Mouse (Mus musculus) neural tube, embryonic 15.5 days (tissue): ENCODE results near the gene Slco4c1. TPM values are rescaled to one million over a fixed set of nuclear protein-coding genes. Genes with fewer than 3 reads are reported as not detected.

ENCODE experiments used
- ATAC-seq: fragments of 200-750 bp; cut with Nextera tagmentation; 2 replicates; pipeline ENCODE4 v1.8.0; 2017; ENCODE audit warnings: mild to moderate bottlenecking, moderate TSS enrichment, moderate library complexity; ENCODE audit not compliant: low FRiP score
- H3K27ac ChIP-seq: fragments of 300-500 bp; sonication (generic); replicated peaks from 2 replicates; pipeline ENCODE4 v1.5.1; 2015; ENCODE audit warnings: mild to moderate bottlenecking, inconsistent platforms
- H3K27me3 ChIP-seq: fragments of 300-500 bp; sonication (generic); replicated peaks from 2 replicates; pipeline ENCODE4 v1.6.1; 2015; ENCODE audit warnings: inconsistent platforms
- H3K36me3 ChIP-seq: fragments of 300-500 bp; sonication (generic); 2 replicates; pipeline ENCODE4 v1.6.1; 2015; ENCODE audit warnings: inconsistent platforms
- H3K4me1 ChIP-seq: fragments of 300-500 bp; sonication (generic); 2 replicates; pipeline ENCODE4 v1.6.1; 2015; ENCODE audit warnings: inconsistent platforms
- H3K4me2 ChIP-seq: fragments of 300-500 bp; sonication (generic); 2 replicates; pipeline ENCODE4 v1.6.1; 2015; ENCODE audit warnings: inconsistent platforms, mild to moderate bottlenecking, moderate library complexity
- H3K4me3 ChIP-seq: fragments of 300-500 bp; sonication (generic); replicated peaks from 2 replicates; pipeline ENCODE4 v1.5.1; 2015; ENCODE audit warnings: mild to moderate bottlenecking, inconsistent platforms
- H3K9ac ChIP-seq: fragments of 300-500 bp; sonication (generic); replicated peaks from 2 replicates; pipeline ENCODE4 v1.6.1; 2015; ENCODE audit warnings: mild to moderate bottlenecking, inconsistent platforms
- H3K9me3 ChIP-seq: fragments of 300-500 bp; sonication (generic); replicated peaks from 2 replicates; pipeline ENCODE4 v1.6.1; 2016; ENCODE audit warnings: inconsistent platforms
- WGBS: fragments of 180-500 bp; shearing (Covaris S2); methylation state at CpG from one replicate; pipeline ENCODE4 v1.1.7; 2015; ENCODE audit warnings: mixed read lengths; 5-methylcytosine and 5-hydroxymethylcytosine counted together
- polyA plus RNA-seq: library from polyadenylated mRNA; unstranded; fragments of >200 nt; fragmentation: Nextera tagmentation; extraction: Ambion mirVana; gene quantifications from 2 replicates; pipeline ENCODE4 v1.2.1, GENCODE M21; 2015

Gene Slco4c1
- polyA plus RNA-seq, 1 experiment from 2014 or later, result 1.2 TPM

GRCm38 (mm10) chr1:96853541-96853940 is 18.4 kb downstream of the Slco4c1 start:
- Histone ChIP-seq H3K4me2 (no peak overlapping the region), H3K27ac (no peak overlapping the region), H3K4me1 (no peaks in the 10 kb centered on the region), H3K9ac (no peak overlapping the region), H3K36me3 (no peaks in the 10 kb centered on the region), H3K27me3 (no peaks in the 10 kb centered on the region), H3K9me3 (no peaks in the 10 kb centered on the region), H3K4me3 (no peak overlapping the region)
- 89% methylated on average over 4 of the region's 4 CpGs for WGBS
- no peak for ATAC-seq

- no peaks in the 10 kb centered on the region for H3K36me3 ChIP-seq
- no peak overlapping the region for H3K27ac ChIP-seq
- ATAC-seq, result no peak
Measured at GRCm38 (mm10) chr1:96849101-96849500, 22.9 kb downstream of the Slco4c1 start.

GRCm38 (mm10) chr1:96848606-96849005 is 23.4 kb downstream of the Slco4c1 start:
- Histone ChIP-seq H3K4me1 (no peaks in the 10 kb centered on the region), H3K9ac (no peak overlapping the region), H3K27ac (no peak overlapping the region), H3K27me3 (no peaks in the 10 kb centered on the region), H3K4me2 (no peak overlapping the region), H3K9me3 (no peaks in the 10 kb centered on the region), H3K36me3 (no peaks in the 10 kb centered on the region), H3K4me3 (no peak overlapping the region)
- 46% methylated on average over 2 of the region's 2 CpGs for WGBS
- no peak for ATAC-seq

More at GRCm38 (mm10) chr1:96849101-96849500, 22.9 kb downstream of the Slco4c1 start:
- Histone ChIP-seq H3K9ac (no peak overlapping the region), H3K27me3 (no peaks in the 10 kb centered on the region), H3K4me2 (no peak overlapping the region), H3K4me3 (no peak overlapping the region), H3K4me1 (no peaks in the 10 kb centered on the region), H3K9me3 (no peaks in the 10 kb centered on the region)
- 79% methylated on average over 4 of the region's 4 CpGs for WGBS

GRCm38 (mm10) chr1:96846727-96847126 is 25.2 kb downstream of the Slco4c1 start:
- Histone ChIP-seq H3K4me2 (no peak overlapping the region), H3K36me3 (no peaks in the 10 kb centered on the region), H3K9me3 (no peaks in the 10 kb centered on the region), H3K27me3 (no peaks in the 10 kb centered on the region), H3K4me1 (no peaks in the 10 kb centered on the region), H3K9ac (no peak overlapping the region), H3K27ac (no peak overlapping the region), H3K4me3 (no peak overlapping the region)
- WGBS, result 4% methylated on average over 3 of the region's 3 CpGs
- no peak for ATAC-seq

- Histone ChIP-seq H3K4me1 (no peaks in the 10 kb centered on the region), H3K27me3 (no peaks in the 10 kb centered on the region), H3K4me3 (no peak overlapping the region), H3K27ac (no peak overlapping the region), H3K9ac (no peak overlapping the region), H3K36me3 (no peaks in the 10 kb centered on the region), H3K9me3 (no peaks in the 10 kb centered on the region), H3K4me2 (no peak overlapping the region)
- 53% methylated on average over 2 of the region's 2 CpGs for WGBS
- ATAC-seq, result no peak
Measured at GRCm38 (mm10) chr1:96805287-96805727, 66.7 kb downstream of the Slco4c1 start.

GRCm38 (mm10) chr1:96801595-96801994 is 70.4 kb downstream of the Slco4c1 start:
- Histone ChIP-seq H3K27ac (no peak overlapping the region), H3K4me3 (no peak overlapping the region), H3K9ac (no peak overlapping the region), H3K4me2 (no peak overlapping the region), H3K36me3 (no peaks in the 10 kb centered on the region), H3K9me3 (no peaks in the 10 kb centered on the region), H3K27me3 (no peaks in the 10 kb centered on the region), H3K4me1 (no peaks in the 10 kb centered on the region)
- no peak for ATAC-seq

GRCm38 (mm10) chr1:96794690-96795089 is 77.3 kb downstream of the Slco4c1 start:
- peak overlapping the region; percentile 24 for H3K4me2 ChIP-seq
- no peaks in the 10 kb centered on the region for H3K36me3 ChIP-seq
- no peaks in the 10 kb centered on the region for H3K4me1 ChIP-seq
- ATAC-seq, result peak; percentile 80
- H3K9ac ChIP-seq, result no peak overlapping the region
- H3K27me3 ChIP-seq, result no peaks in the 10 kb centered on the region
- peak overlapping the region; percentile 50; the same call in 1 of the 2 replicates for H3K27ac ChIP-seq
- no peak overlapping the region for H3K4me3 ChIP-seq
- 10% methylated on average over 4 of the region's 4 CpGs for WGBS
- no peaks in the 10 kb centered on the region for H3K9me3 ChIP-seq

GRCm38 (mm10) chr1:96794290-96794689 is 77.7 kb downstream of the Slco4c1 start:
- no peaks in the 10 kb centered on the region for H3K36me3 ChIP-seq
- no peaks in the 10 kb centered on the region for H3K4me1 ChIP-seq
- H3K4me3 ChIP-seq, result no peak overlapping the region
- H3K27ac ChIP-seq, result peak overlapping the region; percentile 50; the same call in 1 of the 2 replicates
- peak; percentile 58; the same call in 1 of the 2 replicates for ATAC-seq
- H3K27me3 ChIP-seq, result no peaks in the 10 kb centered on the region
- WGBS, result 35% methylated on average over 5 of the region's 5 CpGs
- H3K9me3 ChIP-seq, result no peaks in the 10 kb centered on the region
- H3K9ac ChIP-seq, result no peak overlapping the region
- peak overlapping the region; percentile 24; the same call in 1 of the 2 replicates for H3K4me2 ChIP-seq

GRCm38 (mm10) chr1:96789268-96789667 is 82.7 kb downstream of the Slco4c1 start:
- Histone ChIP-seq H3K9me3 (no peaks in the 10 kb centered on the region), H3K9ac (no peak overlapping the region), H3K27ac (no peak overlapping the region), H3K36me3 (no peaks in the 10 kb centered on the region), H3K4me2 (no peak overlapping the region), H3K27me3 (no peaks in the 10 kb centered on the region), H3K4me1 (no peaks in the 10 kb centered on the region), H3K4me3 (no peak overlapping the region)
- 89% methylated on average over 1 of the region's 1 CpGs for WGBS
- ATAC-seq, result no peak

GRCm38 (mm10) chr1:96774174-96774573 is 97.8 kb downstream of the Slco4c1 start:
- H3K4me3 ChIP-seq, result no peak overlapping the region
- H3K4me2 ChIP-seq, result no peak overlapping the region
- no peaks in the 10 kb centered on the region for H3K27me3 ChIP-seq
- H3K4me1 ChIP-seq, result no peaks in the 10 kb centered on the region
- no peak overlapping the region for H3K9ac ChIP-seq
- no peaks in the 10 kb centered on the region for H3K9me3 ChIP-seq
- no peaks in the 10 kb centered on the region for H3K36me3 ChIP-seq
- 95% methylated on average over 4 of the region's 4 CpGs for WGBS
- no peak for ATAC-seq
- no peak overlapping the region for H3K27ac ChIP-seq

- no peak for ATAC-seq
- H3K27ac ChIP-seq, result no peak overlapping the region
- no peaks in the 10 kb centered on the region for H3K4me1 ChIP-seq
- no peaks in the 10 kb centered on the region for H3K27me3 ChIP-seq
- H3K9ac ChIP-seq, result no peak overlapping the region
- H3K9me3 ChIP-seq, result no peaks in the 10 kb centered on the region
- no peak overlapping the region for H3K4me2 ChIP-seq
- no peak overlapping the region for H3K4me3 ChIP-seq
- 84% methylated on average over 5 of the region's 5 CpGs for WGBS
- no peaks in the 10 kb centered on the region for H3K36me3 ChIP-seq
Measured at GRCm38 (mm10) chr1:96773712-96774111, 98.3 kb downstream of the Slco4c1 start.

GRCm38 (mm10) chr1:96770283-96770682 is 101.7 kb downstream of the Slco4c1 start:
- ATAC-seq, result no peak
- Histone ChIP-seq H3K27ac (no peak overlapping the region), H3K9ac (no peak overlapping the region), H3K4me2 (no peak overlapping the region), H3K27me3 (no peaks in the 10 kb centered on the region), H3K36me3 (no peaks in the 10 kb centered on the region), H3K4me3 (no peak overlapping the region), H3K9me3 (no peaks in the 10 kb centered on the region), H3K4me1 (no peaks in the 10 kb centered on the region)
- 86% methylated on average over 1 of the region's 1 CpGs for WGBS

GRCm38 (mm10) chr1:96768264-96768663 is 103.7 kb downstream of the Slco4c1 start:
- Histone ChIP-seq H3K27ac (no peak overlapping the region), H3K27me3 (no peaks in the 10 kb centered on the region), H3K4me2 (no peak overlapping the region), H3K36me3 (no peaks in the 10 kb centered on the region), H3K9me3 (no peaks in the 10 kb centered on the region), H3K9ac (no peak overlapping the region), H3K4me1 (no peaks in the 10 kb centered on the region), H3K4me3 (no peak overlapping the region)
- ATAC-seq, result peak; percentile 57; the same call in 1 of the 2 replicates
- WGBS, result 24% methylated on average over 4 of the region's 4 CpGs
